Mouse (Mus musculus): ENCODE measurements around the gene Irgc1. TPM values are rescaled to one million over a fixed set of nuclear protein-coding genes. Genes with fewer than 3 reads are reported as not detected.

The Irgc1 gene
- polyA plus RNA-seq, 1 experiment from 2014 or later = not detected

GRCm38 (mm10) chr7:24391687-24392086 lies 60.4 kb downstream of the Irgc1 start:
- Histone ChIP-seq H3K27ac (ENCODE audit: low read depth, low read length) (peak overlapping the region; percentile 64), H3K4me2 (ENCODE audit: low read length) (no peak overlapping the region), H3K36me3 (ENCODE audit: control insufficient read depth, insufficient read depth, low read length) (no peaks in the 10 kb centered on the region), H3K4me1 (ENCODE audit: control insufficient read depth, insufficient read depth, low read depth, low read length) (peaks cover 3% of the 10 kb centered on the region; the same call in 1 of the 2 replicates), H3K4me3 (ENCODE audit: low read length) (no peak overlapping the region), H3K9ac (ENCODE audit: low read depth, low read length) (no peak overlapping the region), H3K27me3 (replicated peaks; ENCODE audit: control insufficient read depth, insufficient read depth, low read length) (no peaks in the 10 kb centered on the region), H3K9me3 (ENCODE audit: control insufficient read depth, low read length) (no peaks in the 10 kb centered on the region)
- 75% methylated on average over 2 of the region's 2 CpGs for WGBS
- ATAC-seq = no peak

GRCm38 (mm10) chr7:24391077-24391476 lies 61.0 kb downstream of the Irgc1 start:
- Histone ChIP-seq H3K4me2 (ENCODE audit: low read length) (peak overlapping the region; percentile 28), H3K27ac (ENCODE audit: low read depth, low read length) (peak overlapping the region; percentile 64), H3K9me3 (ENCODE audit: control insufficient read depth, low read length) (no peaks in the 10 kb centered on the region), H3K4me1 (ENCODE audit: control insufficient read depth, insufficient read depth, low read depth, low read length) (peaks cover 3% of the 10 kb centered on the region; the same call in 1 of the 2 replicates), H3K36me3 (ENCODE audit: control insufficient read depth, insufficient read depth, low read length) (no peaks in the 10 kb centered on the region), H3K9ac (ENCODE audit: low read depth, low read length) (0 out of 2 replicates have a peak overlapping the region, but pooled peaks have one; percentile 18), H3K4me3 (ENCODE audit: low read length) (no peak overlapping the region), H3K27me3 (replicated peaks; ENCODE audit: control insufficient read depth, insufficient read depth, low read length) (no peaks in the 10 kb centered on the region)
- ATAC-seq = peak; percentile 86
- WGBS = 29% methylated on average over 5 of the region's 5 CpGs

GRCm38 (mm10) chr7:24390512-24390911 lies 61.6 kb downstream of the Irgc1 start:
- no peak for ATAC-seq
- peak overlapping the region; percentile 28; the same call in 1 of the 2 replicates for H3K4me2 ChIP-seq (ENCODE audit: low read length)
- 51% methylated on average over 6 of the region's 7 CpGs for WGBS

GRCm38 (mm10) chr7:24389516-24390187 lies 62.4 kb downstream of the Irgc1 start:
- H3K9me3 ChIP-seq (ENCODE audit: control insufficient read depth, low read length) = no peaks in the 10 kb centered on the region
- 73% methylated on average over 13 of the region's 13 CpGs for WGBS
- peaks cover 3% of the 10 kb centered on the region; the same call in 1 of the 2 replicates for H3K4me1 ChIP-seq (ENCODE audit: control insufficient read depth, insufficient read depth, low read depth, low read length)
- no peak overlapping the region for H3K9ac ChIP-seq (ENCODE audit: low read depth, low read length)
- no peak overlapping the region for H3K4me2 ChIP-seq (ENCODE audit: low read length)
- ATAC-seq = no peak
- no peak overlapping the region for H3K4me3 ChIP-seq (ENCODE audit: low read length)
- H3K36me3 ChIP-seq (ENCODE audit: control insufficient read depth, insufficient read depth, low read length) = no peaks in the 10 kb centered on the region
- H3K27me3 ChIP-seq (replicated peaks; ENCODE audit: control insufficient read depth, insufficient read depth, low read length) = no peaks in the 10 kb centered on the region
- H3K27ac ChIP-seq (ENCODE audit: low read depth, low read length) = no peak overlapping the region

More at GRCm38 (mm10) chr7:24390512-24390911, 61.6 kb downstream of the Irgc1 start:
- Histone ChIP-seq H3K9me3 (ENCODE audit: control insufficient read depth, low read length) (no peaks in the 10 kb centered on the region), H3K27me3 (replicated peaks; ENCODE audit: control insufficient read depth, insufficient read depth, low read length) (no peaks in the 10 kb centered on the region), H3K9ac (ENCODE audit: low read depth, low read length) (no peak overlapping the region), H3K36me3 (ENCODE audit: control insufficient read depth, insufficient read depth, low read length) (no peaks in the 10 kb centered on the region), H3K4me3 (ENCODE audit: low read length) (no peak overlapping the region), H3K27ac (ENCODE audit: low read depth, low read length) (no peak overlapping the region), H3K4me1 (ENCODE audit: control insufficient read depth, insufficient read depth, low read depth, low read length) (peaks cover 3% of the 10 kb centered on the region; the same call in 1 of the 2 replicates)

- Histone ChIP-seq H3K36me3 (ENCODE audit: control insufficient read depth, insufficient read depth, low read length) (no peaks in the 10 kb centered on the region), H3K4me3 (ENCODE audit: low read length) (no peak overlapping the region), H3K27me3 (replicated peaks; ENCODE audit: control insufficient read depth, insufficient read depth, low read length) (no peaks in the 10 kb centered on the region), H3K9ac (ENCODE audit: low read depth, low read length) (no peak overlapping the region), H3K4me2 (ENCODE audit: low read length) (no peak overlapping the region), H3K9me3 (ENCODE audit: control insufficient read depth, low read length) (no peaks in the 10 kb centered on the region), H3K27ac (ENCODE audit: low read depth, low read length) (no peak overlapping the region), H3K4me1 (ENCODE audit: control insufficient read depth, insufficient read depth, low read depth, low read length) (peaks cover 3% of the 10 kb centered on the region; the same call in 1 of the 2 replicates)
- no peak for ATAC-seq
- 87% methylated on average over 10 of the region's 10 CpGs for WGBS
Observed at GRCm38 (mm10) chr7:24387059-24387556, 65.0 kb downstream of the Irgc1 start.

GRCm38 (mm10) chr7:24384827-24385226 lies 67.3 kb downstream of the Irgc1 start:
- Histone ChIP-seq H3K36me3 (ENCODE audit: control insufficient read depth, insufficient read depth, low read length) (no peaks in the 10 kb centered on the region), H3K4me1 (ENCODE audit: control insufficient read depth, insufficient read depth, low read depth, low read length) (no peaks in the 10 kb centered on the region), H3K9me3 (ENCODE audit: control insufficient read depth, low read length) (no peaks in the 10 kb centered on the region), H3K27me3 (replicated peaks; ENCODE audit: control insufficient read depth, insufficient read depth, low read length) (no peaks in the 10 kb centered on the region), H3K27ac (ENCODE audit: low read depth, low read length) (no peak overlapping the region), H3K9ac (ENCODE audit: low read depth, low read length) (no peak overlapping the region), H3K4me2 (ENCODE audit: low read length) (peak overlapping the region; percentile 26), H3K4me3 (ENCODE audit: low read length) (no peak overlapping the region)
- peak; percentile 57; the same call in 1 of the 2 replicates for ATAC-seq
- WGBS = 10% methylated on average over 11 of the region's 11 CpGs

GRCm38 (mm10) chr7:24384070-24384469 lies 68.0 kb downstream of the Irgc1 start:
- Histone ChIP-seq H3K36me3 (ENCODE audit: control insufficient read depth, insufficient read depth, low read length) (no peaks in the 10 kb centered on the region), H3K4me3 (ENCODE audit: low read length) (no peak overlapping the region), H3K4me2 (ENCODE audit: low read length) (no peak overlapping the region), H3K4me1 (ENCODE audit: control insufficient read depth, insufficient read depth, low read depth, low read length) (no peaks in the 10 kb centered on the region), H3K9ac (ENCODE audit: low read depth, low read length) (no peak overlapping the region), H3K9me3 (ENCODE audit: control insufficient read depth, low read length) (no peaks in the 10 kb centered on the region), H3K27me3 (replicated peaks; ENCODE audit: control insufficient read depth, insufficient read depth, low read length) (no peaks in the 10 kb centered on the region), H3K27ac (ENCODE audit: low read depth, low read length) (no peak overlapping the region)
- no peak for ATAC-seq
- 70% methylated on average over 6 of the region's 6 CpGs for WGBS

- ATAC-seq = no peak
- H3K27me3 ChIP-seq (replicated peaks; ENCODE audit: control insufficient read depth, insufficient read depth, low read length) = no peaks in the 10 kb centered on the region
- H3K9ac ChIP-seq (ENCODE audit: low read depth, low read length) = no peak overlapping the region
- no peak overlapping the region for H3K4me3 ChIP-seq (ENCODE audit: low read length)
- 85% methylated on average over 16 of the region's 16 CpGs for WGBS
- no peaks in the 10 kb centered on the region for H3K9me3 ChIP-seq (ENCODE audit: control insufficient read depth, low read length)
- H3K27ac ChIP-seq (ENCODE audit: low read depth, low read length) = no peak overlapping the region
- no peaks in the 10 kb centered on the region; the same call in 1 of the 2 replicates for H3K4me1 ChIP-seq (ENCODE audit: control insufficient read depth, insufficient read depth, low read depth, low read length)
- no peak overlapping the region for H3K4me2 ChIP-seq (ENCODE audit: low read length)
- no peaks in the 10 kb centered on the region for H3K36me3 ChIP-seq (ENCODE audit: control insufficient read depth, insufficient read depth, low read length)
Observed at GRCm38 (mm10) chr7:24382730-24383372, 69.2 kb downstream of the Irgc1 start.

Measured in hindbrain, embryonic 16.5 days (tissue).